Mouse (Mus musculus): ENCODE results near the gene Vav3. TPM values are rescaled to one million over a fixed set of nuclear protein-coding genes. Genes with fewer than 3 reads are reported as not detected.

The Vav3 gene
- polyA plus RNA-seq, 1 experiment from 2014 or later: 18.9 TPM

DNA sequence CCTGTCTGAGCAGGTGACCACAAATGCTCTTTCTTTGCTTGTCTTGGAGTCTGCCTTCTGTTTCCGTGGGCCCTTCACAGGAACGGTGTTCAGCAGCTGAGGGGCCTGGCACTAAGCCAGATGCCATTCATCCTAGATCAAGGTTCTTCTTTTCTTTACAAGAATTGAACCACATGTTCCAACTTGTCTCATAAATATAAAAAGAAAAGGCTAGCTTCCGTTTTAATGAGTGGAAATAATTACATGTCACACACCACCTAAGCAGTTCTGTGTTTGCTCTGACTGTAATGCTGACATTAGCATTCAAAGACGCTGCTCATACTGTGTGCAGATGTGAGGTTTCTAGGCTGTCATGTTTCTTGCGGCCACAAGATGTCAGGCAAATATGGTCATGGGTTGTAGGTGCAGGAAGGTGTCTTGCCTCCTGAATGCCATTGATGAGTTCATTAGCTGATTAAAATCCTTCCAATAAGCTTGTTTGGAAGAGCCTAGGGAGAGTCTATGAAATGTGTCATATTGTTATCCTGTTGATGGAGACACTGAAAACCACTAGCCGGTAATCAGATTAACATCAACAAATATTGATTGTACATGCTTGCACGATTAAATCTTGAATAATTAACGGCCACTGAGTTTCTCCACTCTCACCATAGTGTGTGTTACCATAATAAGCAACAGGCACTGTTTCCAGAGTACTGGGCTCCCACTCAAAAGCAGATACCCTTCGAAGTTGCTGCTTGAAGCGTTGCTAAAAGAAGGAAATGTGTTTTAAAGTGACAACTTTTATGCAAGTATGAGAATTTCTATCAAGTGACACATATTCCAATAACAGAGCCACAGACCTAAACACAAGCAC, 392.1 kb downstream of the Vav3 start:
- H3K4me3 ChIP-seq (ENCODE audit: low read length): no peak overlapping the region
- H3K4me1 ChIP-seq (ENCODE audit: control insufficient read depth, insufficient read depth, low read length): 0 out of 2 replicates have a peak, but pooled peaks cover 2% of the 10 kb centered on the region
- H3K27me3 ChIP-seq (replicated peaks; ENCODE audit: control insufficient read depth, insufficient read depth, low read length): no peaks in the 10 kb centered on the region
- H3K4me2 ChIP-seq (ENCODE audit: low read depth, low read length): no peak overlapping the region
- no peaks in the 10 kb centered on the region for H3K9me3 ChIP-seq (ENCODE audit: control insufficient read depth, low read length)
- peak; percentile 92 for ATAC-seq
- H3K9ac ChIP-seq (ENCODE audit: low read depth, low read length): no peak overlapping the region
- H3K27ac ChIP-seq (ENCODE audit: low read length): no peak overlapping the region
- no peaks in the 10 kb centered on the region for H3K36me3 ChIP-seq (ENCODE audit: control insufficient read depth, insufficient read depth, low read length)
- 48% methylated on average over 10 of the region's 10 CpGs for WGBS

Other genes starting within 250 kb of the Vav3 start
- 33.0 and 34.0 TPM in 2 replicates for gene Slc25a24, start 217.5 kb upstream of the Vav3 start, polyA plus RNA-seq (2015; fragmentation: Nextera tagmentation; extraction: Ambion mirVana)